In genomic region chr8:123873364-123873763, GRCm38 (mm10) we compare ENCODE assay signal across 28 mouse cellular contexts. TPM values are rescaled to one million over a fixed set of nuclear protein-coding genes. Genes with fewer than 3 reads are reported as not detected.
DNase-seq lines count a peak whose midpoint lies in the region; ATAC-seq and TF ChIP-seq lines count a peak whose summit lies in the region.
"Had no signal": no experiment of that assay in that cellular context is flagged by ENCODE, and none has a peak within 500 bp of the region (broad histone marks: within the 10 kb centered on the region; RNA-seq: fewer than 3 reads in every experiment).

No protein-coding gene starts in this region.

- H3K4me1 ChIP-seq in heart, postnatal 0 days (ENCODE audit: control insufficient read depth, insufficient read depth) = no peaks in the 10 kb centered on the region
- H3K4me1 ChIP-seq in limb, embryonic 10.5 days = peaks cover 12% of the 10 kb centered on the region
- H3K4me1 ChIP-seq: embryonic facial prominence, embryonic 12.5 days; embryonic facial prominence, embryonic 15.5 days had no signal

- H3K36me3 ChIP-seq in heart, postnatal 0 days (replicated peaks; ENCODE audit: control insufficient read depth, insufficient read depth, low read length) = no peaks in the 10 kb centered on the region
- H3K36me3 ChIP-seq in limb, embryonic 10.5 days = no peaks in the 10 kb centered on the region
- H3K36me3 ChIP-seq: embryonic facial prominence, embryonic 12.5 days; embryonic facial prominence, embryonic 15.5 days; heart, embryonic 13.5 days had no signal

- no peak for DNase-seq in gastrocnemius, adult 2 months
- no peak for DNase-seq in gastrocnemius, postnatal 25 days
- DNase-seq in heart, postnatal 0 days (ENCODE audit: low spot score) = no peak
- no peak for DNase-seq in heart, postnatal 36 days
- DNase-seq in 3T3-L1 (ENCODE audit: low read depth, low spot score) = peak; percentile 51
- peak; percentile 41 for DNase-seq in brain, adult 2 months (ENCODE audit: low read depth, low spot score)
- no peak for DNase-seq in limb, embryonic 10.5 days (ENCODE audit: low spot score)
- no peak for DNase-seq in layer of hippocampus, postnatal 10 days (ENCODE audit: low spot score in 2 of 2)
- DNase-seq: adrenal gland, adult 8-10 months; adrenal gland, postnatal 25 days; cerebellum, adult 11 months; cerebellum, adult 2 months; cerebellum, adult 9-11 months; cerebellum, postnatal 25 days; forebrain, postnatal 0 days; gastrocnemius, postnatal 36 days; heart, postnatal 4 days had no signal

- H3K27ac ChIP-seq in gastrocnemius, adult 2 months = peak overlapping the region; percentile 91
- no peak overlapping the region for H3K27ac ChIP-seq in heart, postnatal 0 days (ENCODE audit: low read depth)
- H3K27ac ChIP-seq in limb, embryonic 10.5 days = no peak overlapping the region
- H3K27ac ChIP-seq: embryonic facial prominence, embryonic 12.5 days; embryonic facial prominence, embryonic 15.5 days; hindbrain, embryonic 14.5 days; hindbrain, postnatal 0 days had no signal

- no peak overlapping the region for H3K4me2 ChIP-seq in heart, postnatal 0 days (ENCODE audit: low read depth, low read length)
- H3K4me2 ChIP-seq: embryonic facial prominence, embryonic 12.5 days; embryonic facial prominence, embryonic 15.5 days; heart, embryonic 13.5 days; hindbrain, embryonic 14.5 days had no signal

- TF ChIP-seq EP300 in heart, postnatal 0 days (IDR thresholded peaks at IDR 0.05; ENCODE audit: low read depth) = no peak

- no peaks in the 10 kb centered on the region for H3K9me3 ChIP-seq in heart, postnatal 0 days (replicated peaks; ENCODE audit: control insufficient read depth, low read length)
- H3K9me3 ChIP-seq in limb, embryonic 10.5 days (replicated peaks) = no peaks in the 10 kb centered on the region
- H3K9me3 ChIP-seq: embryonic facial prominence, embryonic 12.5 days; embryonic facial prominence, embryonic 15.5 days; heart, embryonic 13.5 days had no signal

- H3K27me3 ChIP-seq in heart, postnatal 0 days (ENCODE audit: control insufficient read depth, insufficient read depth, low read length) = no peaks in the 10 kb centered on the region
- H3K27me3 ChIP-seq in limb, embryonic 10.5 days (ENCODE audit: low read depth, poor library complexity, severe bottlenecking) = no peaks in the 10 kb centered on the region
- H3K27me3 ChIP-seq: embryonic facial prominence, embryonic 12.5 days; embryonic facial prominence, embryonic 15.5 days; heart, embryonic 13.5 days had no signal

- H3K9ac ChIP-seq in heart, postnatal 0 days (replicated peaks; ENCODE audit: low read depth, low read length) = no peak overlapping the region
- H3K9ac ChIP-seq: embryonic facial prominence, embryonic 12.5 days; embryonic facial prominence, embryonic 15.5 days; forebrain, postnatal 0 days; heart, embryonic 13.5 days; hindbrain, embryonic 14.5 days had no signal

- ATAC-seq in heart, postnatal 0 days (ENCODE audit: insufficient read depth, low read depth) = peak; percentile 30; the same call in 1 of the 2 replicates
- ATAC-seq: activated CD4-positive, CD25-positive, alpha-beta regulatory T cell, adult 4 months; CD4-positive, CD25-positive, alpha-beta regulatory T cell, adult 4 months; forebrain, embryonic 14.5 days; forebrain, postnatal 0 days; hindbrain, postnatal 0 days; intestine, postnatal 0 days had no signal

- H3K4me3 ChIP-seq in gastrocnemius, adult 2 months = no peak overlapping the region
- no peak overlapping the region for H3K4me3 ChIP-seq in heart, postnatal 0 days (ENCODE audit: low read depth, low read length)
- H3K4me3 ChIP-seq in limb, embryonic 10.5 days = no peak overlapping the region
- H3K4me3 ChIP-seq: embryonic facial prominence, embryonic 12.5 days; embryonic facial prominence, embryonic 15.5 days; heart, embryonic 13.5 days had no signal

- no peak for TF ChIP-seq CTCF in gastrocnemius, adult 2 months (IDR thresholded peaks at IDR 0.05)
- no peak for TF ChIP-seq CTCF in heart, postnatal 0 days (IDR thresholded peaks at IDR 0.05; ENCODE audit: low read depth)

- intact Hi-C loops in gastrocnemius, adult 2 months (cut with DNase I) = no loop called here
- intact Hi-C loops in heart, postnatal 36 days (cut with DNase I) = no loop called here

- 39% methylated on average over 6 of the region's 6 CpGs for WGBS in heart, postnatal 0 days
- WGBS in limb, embryonic 10.5 days = 85% methylated on average over 6 of the region's 6 CpGs

RNA-seq across cellular contexts. Expression of gene Ccsap, which starts 13.4 kb away (rescaled TPM):
- total RNA-seq in gastrocnemius, adult 2 months (2021) = under 1 TPM; 0.42 to 0.46 TPM
- under 1 TPM; 0.36 to 0.62 TPM for total RNA-seq in gastrocnemius, postnatal 25 days (2021)
- 5.1 and 6.3 TPM in 2 replicates for total RNA-seq in heart, postnatal 0 days (2014; rRNA removed; ENCODE audit: low replicate concordance)
- 1.2 TPM in 2 replicates for polyA plus RNA-seq in heart, postnatal 0 days (2015; fragmentation: Nextera tagmentation; extraction: Ambion mirVana)
- total RNA-seq in heart, postnatal 36 days (2021) = 1 to 10 TPM; 1.3 to 1.6 TPM
- 6.0 and 6.1 TPM in 2 replicates for polyA plus RNA-seq in limb, embryonic 10.5 days (2016; fragmentation: Nextera tagmentation; extraction: Ambion mirVana)
- total RNA-seq in layer of hippocampus, postnatal 10 days (2021) = 10 to 100 TPM; 49.0 to 49.8 TPM

RNA-seq across cellular contexts. Expression of gene Acta1, which starts 21.2 kb away (rescaled TPM):
- over 10,000 TPM; 45,578 to 47,175 TPM for total RNA-seq in gastrocnemius, adult 2 months (2021)
- total RNA-seq in gastrocnemius, postnatal 25 days (2021) = over 10,000 TPM; 60,490 to 60,709 TPM
- total RNA-seq in heart, postnatal 0 days (2014; rRNA removed; ENCODE audit: low replicate concordance) = 180 and 491 TPM in 2 replicates
- 120 and 149 TPM in 2 replicates for polyA plus RNA-seq in heart, postnatal 0 days (2015; fragmentation: Nextera tagmentation; extraction: Ambion mirVana)
- total RNA-seq in heart, postnatal 36 days (2021) = 100 to 1,000 TPM; 656 to 855 TPM
- 1.6 and 1.8 TPM in 2 replicates for polyA plus RNA-seq in limb, embryonic 10.5 days (2016; fragmentation: Nextera tagmentation; extraction: Ambion mirVana)
- 1 to 10 TPM; 5.9 to 6.0 TPM for total RNA-seq in layer of hippocampus, postnatal 10 days (2021)
- total RNA-seq: adrenal gland, postnatal 25 days; common myeloid progenitor, adult 5-6 weeks; granulocyte monocyte progenitor cell, adult 5-6 weeks had no signal

Comparison
In these comparisons a context has a peak if more than half of its experiments do, and no peak if none do; other contexts are left out.
1. DNase-seq: peak in 3T3-L1 (single experiment) and brain, adult 2 months (single experiment); none in gastrocnemius, adult 2 months (single experiment), gastrocnemius, postnatal 25 days (single experiment), heart, postnatal 0 days (single experiment), heart, postnatal 36 days (0 of 2), limb, embryonic 10.5 days (single experiment) and layer of hippocampus, postnatal 10 days (0 of 2).
2. RNA of gene Acta1, which starts 21.2 kb away (total RNA-seq): 60,490 to 60,709 TPM in gastrocnemius, postnatal 25 days, 45,578 to 47,175 TPM in gastrocnemius, adult 2 months, 656 to 855 TPM in heart, postnatal 36 days and 180 to 491 TPM in heart, postnatal 0 days; 5.9 to 6.0 TPM in layer of hippocampus, postnatal 10 days; every median in the first group is over 10 times any median in the second.